Mouse (Mus musculus): ENCODE results near the gene Olfr23.
"Not testable (repeated sequence)": the region's sequence is repeated elsewhere in the genome, so short reads cannot be mapped to it uniquely, and the experiment has no call there.

Gene Olfr23

DNA sequence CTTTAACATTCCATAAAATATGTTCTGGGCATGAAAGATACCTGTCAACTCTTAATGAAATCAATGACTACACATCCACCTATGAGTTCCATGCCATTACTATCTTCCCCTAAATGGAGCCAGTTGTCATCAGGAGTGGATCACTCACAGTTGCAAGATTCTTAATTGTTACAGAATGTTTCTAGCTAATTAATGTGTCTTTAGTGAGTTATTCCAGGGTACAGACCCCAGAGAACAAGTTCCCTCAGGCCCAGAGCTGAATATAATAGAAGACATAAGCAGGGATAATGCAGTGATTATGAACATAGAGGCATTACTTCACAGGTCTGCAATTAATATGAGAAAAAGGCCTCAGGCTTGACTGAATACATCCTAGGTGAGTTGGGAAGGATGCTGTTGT lies at the start of gene Olfr23:
Olfr23 (plus strand) TSS at position 301 of the 400 bp plus-strand sequence.
- no peak for DNase-seq (ENCODE audit: low spot score)

- no peak for DNase-seq (ENCODE audit: low spot score)
Observed at GRCm38 (mm10) chr11:73890671-73891070, 45.8 kb upstream of the Olfr23 start, which contains the start of gene Olfr394. Olfr394 (minus strand) TSS chr11:73890771.

- DNase-seq (ENCODE audit: low spot score): not testable (repeated sequence)
Observed at GRCm38 (mm10) chr11:73909199-73909598, 27.3 kb upstream of the Olfr23 start, which contains the start of gene Olfr395. Olfr395 (minus strand) TSS chr11:73909299.

DNA sequence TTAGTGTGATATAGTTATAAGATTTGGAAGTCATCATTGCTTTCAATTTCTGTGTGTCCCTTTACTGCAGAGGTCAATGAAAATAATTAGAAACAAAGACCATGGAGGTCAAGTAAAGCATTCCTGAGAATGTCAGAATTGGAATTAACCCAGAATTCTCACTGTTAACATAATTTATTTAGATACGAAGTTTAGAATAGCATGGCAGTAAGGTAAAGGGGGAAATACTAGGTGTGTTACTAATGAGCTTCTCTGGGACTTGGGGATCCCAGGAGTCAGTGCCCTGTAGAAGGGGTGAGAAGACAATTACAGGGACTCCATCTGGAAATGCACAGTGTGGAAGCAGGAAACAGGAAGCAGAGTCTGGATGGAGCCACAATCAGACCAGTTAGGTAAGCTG lies 24.0 kb downstream of the Olfr23 start, which contains the start of gene Olfr397:
Olfr397 (plus strand) TSS at position 301 of the 400 bp plus-strand sequence.
- no peak for DNase-seq (ENCODE audit: low spot score)

DNA sequence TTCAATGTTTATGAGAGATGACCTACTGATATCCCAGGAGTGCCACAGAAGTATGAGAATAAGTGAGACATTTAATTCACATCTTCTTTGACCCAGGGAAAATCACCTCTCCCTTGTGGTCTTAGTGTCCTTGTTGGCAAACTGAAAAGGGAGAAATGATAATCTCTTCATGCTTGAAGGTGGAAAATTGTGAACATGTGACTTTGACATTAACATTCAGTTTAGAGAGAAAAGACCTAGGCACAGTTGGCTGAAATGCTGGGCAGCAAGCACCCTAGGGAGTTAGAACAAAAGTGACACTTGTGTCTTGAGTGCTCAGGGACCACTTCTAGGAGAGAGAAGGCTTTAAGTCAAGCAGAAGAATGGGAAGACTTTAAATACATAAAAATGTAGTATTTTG lies 53.8 kb downstream of the Olfr23 start, which contains the start of gene Olfr398:
Olfr398 (minus strand) TSS at position 101 of the 400 bp plus-strand sequence.
- DNase-seq (ENCODE audit: low spot score): no peak

Data from ovary, adult 18-20 months (tissue).